Mouse (Mus musculus): Measurements from ENCODE around the gene Dars2.

Dars2 gene

DNA sequence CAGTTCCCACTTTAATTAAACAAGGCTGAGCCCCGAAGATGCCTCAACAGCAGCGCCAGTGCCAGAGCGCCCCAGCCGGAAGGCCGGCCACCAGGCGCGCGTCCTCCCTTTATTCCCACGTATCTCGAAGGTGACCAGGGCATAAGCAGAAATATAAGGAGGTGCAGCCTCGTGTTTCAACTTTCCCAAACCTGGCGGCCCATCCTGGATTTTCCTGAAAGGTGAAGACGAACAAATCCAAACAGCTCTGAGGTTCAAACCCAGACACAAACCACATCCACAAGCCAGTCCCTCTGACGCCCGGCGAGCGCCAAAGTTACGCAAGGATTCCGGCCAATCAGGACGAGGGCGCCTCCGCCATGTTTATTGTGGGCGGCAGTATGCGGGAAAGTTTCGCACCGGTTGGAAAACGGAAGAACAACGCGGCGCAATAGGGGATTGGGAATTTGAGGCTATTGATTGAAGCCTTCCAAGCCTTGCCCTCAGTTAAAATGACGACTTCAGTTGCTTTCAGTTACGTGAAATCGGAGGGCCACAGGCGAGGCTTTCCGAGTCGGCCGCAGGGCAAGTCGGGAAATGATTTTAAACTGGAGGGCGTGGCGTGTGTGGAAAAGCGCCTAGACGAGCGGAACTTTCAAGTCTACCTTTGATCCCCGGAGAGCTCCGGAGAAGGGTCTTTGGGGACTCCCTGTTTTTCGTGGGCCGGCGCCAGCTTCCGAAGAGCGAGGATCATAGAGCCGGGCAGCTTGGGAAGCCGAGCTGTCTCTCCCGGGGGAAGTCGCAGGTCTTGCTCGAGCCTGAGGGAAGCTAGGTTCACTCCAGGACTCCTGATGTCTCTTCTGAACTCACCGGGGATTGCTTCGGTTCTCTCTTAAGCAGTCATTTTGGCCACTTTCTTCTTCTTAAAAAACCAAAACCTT, at the start of gene Dars2, which contains the start of gene Cenpl:
Dars2 (minus strand) TSS at position 307 of the 920 bp plus-strand sequence.
Cenpl (plus strand) TSS at position 362 of the 920 bp plus-strand sequence.
- peak; percentile 96 to 98 for DNase-seq (ENCODE audit: low spot score in 2 of 2)

DNA sequence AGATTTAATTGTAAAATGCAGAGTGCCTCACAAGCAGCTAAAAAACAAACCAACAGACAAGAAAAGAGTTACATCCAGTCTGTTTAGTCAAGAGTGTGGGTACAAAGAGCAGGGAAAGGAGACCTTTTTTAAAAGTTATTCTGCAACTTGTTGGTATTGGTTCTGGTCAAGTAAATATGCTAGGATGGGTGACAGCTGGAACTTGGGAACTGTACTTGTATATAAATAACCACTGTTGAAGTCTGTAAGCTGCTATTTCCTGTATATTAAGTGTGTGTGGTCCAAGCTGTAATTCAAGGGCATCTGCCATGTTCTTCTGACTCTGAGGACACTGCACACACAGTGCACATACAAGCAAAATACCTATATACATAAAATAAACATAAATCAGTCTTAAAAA, 44.1 kb upstream of the Dars2 start:
- no peak for DNase-seq (ENCODE audit: low spot score in 2 of 2)

DNA sequence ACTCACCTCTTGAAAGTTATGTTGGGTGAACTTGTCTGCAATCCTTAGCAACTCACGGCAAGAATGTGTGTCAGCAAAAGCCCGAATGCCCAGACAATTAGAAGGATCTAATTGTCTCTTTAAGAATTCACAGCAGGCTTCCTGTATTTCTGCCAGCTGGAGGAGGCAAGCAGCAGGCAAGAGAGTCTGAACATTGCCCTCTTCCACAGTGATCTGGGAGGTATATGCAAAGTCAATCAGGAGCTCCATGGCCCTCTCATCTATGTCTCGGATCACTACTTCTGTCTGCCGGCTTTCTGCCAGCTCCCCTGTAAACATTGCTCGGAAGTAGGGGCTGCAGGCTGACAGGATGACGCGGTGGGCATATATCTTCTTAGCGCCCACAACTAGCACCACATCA, 38.8 kb upstream of the Dars2 start:
- no peak for DNase-seq (ENCODE audit: low spot score in 2 of 2)

- DNase-seq (ENCODE audit: low spot score in 2 of 2): no peak
Observed at GRCm38 (mm10) chr1:161103842-161104241, 33.4 kb upstream of the Dars2 start.

GRCm38 (mm10) chr1:161099721-161100405, 29.4 kb upstream of the Dars2 start:
- no peak for DNase-seq (ENCODE audit: low spot score in 2 of 2)

DNA sequence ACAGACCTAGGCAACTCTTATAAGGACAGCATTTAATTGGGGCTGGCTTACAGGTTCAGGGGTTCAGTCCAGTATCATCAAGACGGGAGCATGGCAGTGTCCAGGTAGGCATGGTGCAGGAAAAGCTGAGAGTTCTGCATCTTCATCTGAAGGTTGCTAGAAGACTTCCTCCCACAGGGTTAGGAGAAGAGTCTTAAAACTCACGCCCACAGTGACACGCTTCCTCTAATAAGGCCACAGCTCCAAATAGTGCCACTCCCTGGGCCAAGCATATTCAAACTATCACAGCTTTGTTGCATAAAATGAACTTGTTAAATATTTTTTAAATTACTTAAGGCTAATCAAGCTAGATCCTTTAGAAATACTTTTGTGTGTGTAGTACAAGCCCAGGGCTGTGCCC, 6.8 kb upstream of the Dars2 start:
- no peak for DNase-seq (ENCODE audit: low spot score in 2 of 2)

GRCm38 (mm10) chr1:161076238-161076637, 5.8 kb upstream of the Dars2 start:
- no peak for DNase-seq (ENCODE audit: low spot score in 2 of 2)

- no peak for DNase-seq (ENCODE audit: low spot score in 2 of 2)
Observed at GRCm38 (mm10) chr1:161071272-161071620, 788 bp upstream of the Dars2 start.

GRCm38 (mm10) chr1:161063351-161063750, 7.1 kb downstream of the Dars2 start:
- no peak for DNase-seq (ENCODE audit: low spot score in 2 of 2)

DNA sequence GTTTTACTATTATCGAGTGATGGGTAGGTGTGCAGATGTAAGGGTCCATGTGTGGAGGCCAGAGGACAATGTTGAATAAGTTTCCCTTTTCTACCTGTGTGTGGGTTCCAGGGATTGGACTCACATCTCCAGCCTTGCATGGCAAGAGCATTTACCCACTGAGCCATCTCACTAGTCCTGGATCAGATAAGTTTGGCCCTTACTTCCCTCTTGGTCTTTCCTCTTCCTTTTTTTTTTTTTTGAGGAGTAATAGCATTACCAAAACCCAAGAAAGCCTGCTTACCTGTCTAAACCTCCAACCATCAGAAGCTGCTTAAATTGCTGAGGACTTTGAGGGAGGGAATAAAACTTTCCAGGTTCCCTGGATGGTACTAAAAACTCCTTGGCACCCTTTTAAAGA, 13.3 kb downstream of the Dars2 start:
- DNase-seq (ENCODE audit: low spot score in 2 of 2): no peak

DNA sequence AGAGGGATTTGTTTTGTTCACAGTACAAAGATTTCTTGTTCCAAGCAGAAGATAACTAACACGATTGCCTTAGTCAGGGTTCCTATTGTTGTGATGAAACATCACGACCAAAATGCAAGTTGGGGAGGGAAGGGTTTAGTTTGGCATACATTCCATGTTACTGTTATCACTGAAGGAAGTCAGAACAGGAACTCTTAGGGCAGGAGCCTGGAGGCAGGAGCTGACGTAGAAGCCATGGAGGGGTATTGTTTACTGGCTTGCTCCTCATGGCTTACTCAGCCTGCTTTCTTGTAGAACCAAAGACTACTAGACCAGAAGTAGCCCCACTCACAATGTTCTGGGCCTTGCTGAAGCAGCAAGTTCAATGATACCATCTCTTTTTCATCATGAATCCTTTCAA, 23.5 kb downstream of the Dars2 start:
- no peak for DNase-seq (ENCODE audit: low spot score in 2 of 2)

- no peak for DNase-seq (ENCODE audit: low spot score in 2 of 2)
Observed at GRCm38 (mm10) chr1:161041261-161042020, 29.0 kb downstream of the Dars2 start.

- DNase-seq (ENCODE audit: low spot score in 2 of 2): no peak
Observed at GRCm38 (mm10) chr1:161040855-161041254, 29.6 kb downstream of the Dars2 start.

GRCm38 (mm10) chr1:161040426-161040770, 30.1 kb downstream of the Dars2 start:
- DNase-seq (ENCODE audit: low spot score in 2 of 2): no peak

GRCm38 (mm10) chr1:161039741-161040425, 30.6 kb downstream of the Dars2 start:
- peak in 1 of 2 experiments; percentile 17 for DNase-seq (ENCODE audit: low spot score in 2 of 2)

DNA sequence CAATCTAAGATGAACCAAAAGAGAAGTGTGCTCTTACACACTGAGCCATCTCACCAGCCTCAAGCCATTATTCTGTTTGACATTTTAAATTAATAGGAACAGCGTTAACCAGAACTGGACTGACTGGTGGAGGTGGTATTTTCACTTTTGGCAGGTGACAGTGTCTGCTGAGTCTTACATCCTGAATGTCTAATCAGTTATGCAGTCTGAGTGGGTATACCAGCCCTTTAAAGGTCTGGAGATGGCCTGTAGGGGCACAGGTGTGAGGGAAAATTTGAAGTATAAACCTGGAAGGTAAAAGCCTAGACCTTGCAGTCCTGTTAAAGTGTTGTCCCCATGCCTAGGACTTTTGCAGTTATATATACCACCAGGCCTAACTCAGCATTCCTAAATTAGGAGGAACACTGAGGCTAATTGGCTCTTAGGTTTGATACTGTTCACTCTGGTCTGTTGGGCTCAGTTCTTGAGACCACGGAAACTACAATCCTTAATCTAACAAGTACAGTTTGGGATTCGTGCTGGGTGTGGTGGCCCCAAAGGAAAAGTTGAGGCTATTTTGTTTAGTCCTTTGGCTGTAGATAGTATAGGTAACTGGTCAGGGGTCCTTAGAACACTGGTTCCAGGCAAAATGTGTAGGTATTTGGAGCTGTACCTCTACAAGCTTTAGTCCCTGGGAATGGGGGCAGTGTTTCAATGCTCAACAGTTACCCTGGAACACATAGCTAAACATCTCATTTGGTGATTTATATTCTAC, 31.3 kb downstream of the Dars2 start:
- DNase-seq (ENCODE audit: low spot score in 2 of 2): no peak

GRCm38 (mm10) chr1:161038004-161038403, 32.5 kb downstream of the Dars2 start:
- no peak for DNase-seq (ENCODE audit: low spot score in 2 of 2)

DNA sequence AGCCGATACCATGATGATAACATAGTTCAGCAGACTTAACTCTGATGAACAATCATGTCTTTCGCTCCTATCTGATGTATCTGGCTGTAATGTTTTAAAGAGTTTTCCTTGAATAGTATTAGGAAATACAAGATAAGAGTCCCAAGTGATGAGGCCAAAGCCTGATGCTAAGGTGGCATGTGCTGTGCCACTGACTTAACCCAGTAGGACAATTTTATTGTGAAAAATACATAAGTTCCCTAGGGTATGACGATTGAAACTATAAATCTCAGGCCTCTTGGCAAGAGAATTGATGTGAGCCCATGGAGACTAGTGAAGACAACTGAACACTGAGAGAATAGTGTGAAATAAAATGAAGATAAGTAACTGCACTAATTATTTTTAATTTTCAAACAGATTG, 32.9 kb downstream of the Dars2 start:
- no peak for DNase-seq (ENCODE audit: low spot score in 2 of 2)

- no peak for DNase-seq (ENCODE audit: low spot score in 2 of 2)
Observed at GRCm38 (mm10) chr1:161037026-161037425, 33.4 kb downstream of the Dars2 start.

DNA sequence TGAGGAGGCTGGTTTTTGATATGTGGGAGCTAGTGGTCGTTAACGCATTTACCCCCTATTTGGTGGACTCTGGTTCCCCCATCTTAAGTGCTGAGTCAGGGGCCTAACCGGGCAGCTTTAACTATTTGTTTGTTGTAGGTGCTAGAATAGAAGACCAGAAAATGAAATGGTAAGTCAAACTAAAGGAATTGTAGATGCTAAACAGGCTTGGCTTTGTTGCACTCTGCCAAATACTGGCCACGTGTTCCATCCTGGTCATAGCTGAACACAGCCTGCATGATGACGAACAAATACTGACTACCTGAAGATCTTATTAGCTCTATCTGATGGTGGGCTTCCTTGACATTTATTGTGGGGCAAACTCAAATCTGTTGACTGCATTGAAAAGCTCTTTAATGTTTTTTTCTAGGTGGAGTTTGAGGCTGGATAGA, 34.0 kb downstream of the Dars2 start:
- DNase-seq (ENCODE audit: low spot score in 2 of 2): no peak

Data from frontal cortex, postnatal 36 days (tissue).